Mouse (Mus musculus): ENCODE data around the gene Colec11. TPM values are rescaled to one million over a fixed set of nuclear protein-coding genes. Genes with fewer than 3 reads are reported as not detected.

Gene Colec11
- polyA plus RNA-seq, 1 experiment, result not detected

GRCm38 (mm10) chr12:28628436-28628835 is 5.3 kb upstream of the Colec11 start:
- no peak for TF ChIP-seq CTCF (IDR thresholded peaks at IDR 0.05; ENCODE audit: borderline replicate concordance, insufficient read depth, low read length)
- TF ChIP-seq POLR2A (IDR thresholded peaks at IDR 0.05; ENCODE audit: low read depth, low read length), result no peak
- no peak overlapping the region for H3K27ac ChIP-seq (ENCODE audit: insufficient read depth, low read length)
- H3K4me3 ChIP-seq (ENCODE audit: insufficient read depth, low read length), result no peak overlapping the region
- H3K4me1 ChIP-seq (ENCODE audit: control insufficient read depth, insufficient read depth, low read length), result peaks cover 3% of the 10 kb centered on the region; the same call in 1 of the 2 replicates

GRCm38 (mm10) chr12:28627092-28627491 is 3.9 kb upstream of the Colec11 start:
- H3K4me3 ChIP-seq (ENCODE audit: insufficient read depth, low read length), result no peak overlapping the region
- no peak overlapping the region for H3K27ac ChIP-seq (ENCODE audit: insufficient read depth, low read length)
- TF ChIP-seq CTCF (IDR thresholded peaks at IDR 0.05; ENCODE audit: borderline replicate concordance, insufficient read depth, low read length), result no peak
- no peak; the same call in 1 of the 2 replicates for TF ChIP-seq POLR2A (IDR thresholded peaks at IDR 0.05; ENCODE audit: low read depth, low read length)
- H3K4me1 ChIP-seq (ENCODE audit: control insufficient read depth, insufficient read depth, low read length), result no peaks in the 10 kb centered on the region

- no peak overlapping the region for H3K27ac ChIP-seq (ENCODE audit: insufficient read depth, low read length)
- H3K4me1 ChIP-seq (ENCODE audit: control insufficient read depth, insufficient read depth, low read length), result no peaks in the 10 kb centered on the region
- TF ChIP-seq CTCF (IDR thresholded peaks at IDR 0.05; ENCODE audit: borderline replicate concordance, insufficient read depth, low read length) (no peak), POLR2A (IDR thresholded peaks at IDR 0.05; ENCODE audit: low read depth, low read length) (no peak)
Measured at GRCm38 (mm10) chr12:28625407-28625806, 2.2 kb upstream of the Colec11 start.

GRCm38 (mm10) chr12:28624251-28624650 is 1.1 kb upstream of the Colec11 start:
- H3K4me3 ChIP-seq (ENCODE audit: insufficient read depth, low read length), result no peak overlapping the region
- H3K27ac ChIP-seq (ENCODE audit: insufficient read depth, low read length), result no peak overlapping the region
- TF ChIP-seq CTCF (IDR thresholded peaks at IDR 0.05; ENCODE audit: borderline replicate concordance, insufficient read depth, low read length) (no peak), POLR2A (IDR thresholded peaks at IDR 0.05; ENCODE audit: low read depth, low read length) (no peak)
- H3K4me1 ChIP-seq (ENCODE audit: control insufficient read depth, insufficient read depth, low read length), result no peaks in the 10 kb centered on the region

More at GRCm38 (mm10) chr12:28625407-28625806, 2.2 kb upstream of the Colec11 start:
- H3K4me3 ChIP-seq (ENCODE audit: insufficient read depth, low read length), result no peak overlapping the region

- TF ChIP-seq CTCF (IDR thresholded peaks at IDR 0.05; ENCODE audit: borderline replicate concordance, insufficient read depth, low read length), result no peak
- no peaks in the 10 kb centered on the region for H3K4me1 ChIP-seq (ENCODE audit: control insufficient read depth, insufficient read depth, low read length)
- H3K4me3 ChIP-seq (ENCODE audit: insufficient read depth, low read length), result no peak overlapping the region
- no peak overlapping the region for H3K27ac ChIP-seq (ENCODE audit: insufficient read depth, low read length)
Measured at GRCm38 (mm10) chr12:28622641-28623040, 536 bp downstream of the Colec11 start.

- Histone ChIP-seq H3K27ac (ENCODE audit: insufficient read depth, low read length) (no peak overlapping the region), H3K4me3 (ENCODE audit: insufficient read depth, low read length) (no peak overlapping the region), H3K4me1 (ENCODE audit: control insufficient read depth, insufficient read depth, low read length) (no peaks in the 10 kb centered on the region)
- TF ChIP-seq POLR2A (IDR thresholded peaks at IDR 0.05; ENCODE audit: low read depth, low read length), result no peak
- no peak for TF ChIP-seq CTCF (IDR thresholded peaks at IDR 0.05; ENCODE audit: borderline replicate concordance, insufficient read depth, low read length)
Measured at GRCm38 (mm10) chr12:28622167-28622532, 1.0 kb downstream of the Colec11 start.

- H3K27ac ChIP-seq (ENCODE audit: insufficient read depth, low read length), result no peak overlapping the region
- no peaks in the 10 kb centered on the region for H3K4me1 ChIP-seq (ENCODE audit: control insufficient read depth, insufficient read depth, low read length)
- H3K4me3 ChIP-seq (ENCODE audit: insufficient read depth, low read length), result no peak overlapping the region
- TF ChIP-seq POLR2A (IDR thresholded peaks at IDR 0.05; ENCODE audit: low read depth, low read length) (no peak), CTCF (IDR thresholded peaks at IDR 0.05; ENCODE audit: borderline replicate concordance, insufficient read depth, low read length) (no peak)
Measured at GRCm38 (mm10) chr12:28621451-28622166, 1.6 kb downstream of the Colec11 start.

- TF ChIP-seq POLR2A (IDR thresholded peaks at IDR 0.05; ENCODE audit: low read depth, low read length) (no peak), CTCF (IDR thresholded peaks at IDR 0.05; ENCODE audit: borderline replicate concordance, insufficient read depth, low read length) (no peak)
- Histone ChIP-seq H3K27ac (ENCODE audit: insufficient read depth, low read length) (no peak overlapping the region), H3K4me3 (ENCODE audit: insufficient read depth, low read length) (no peak overlapping the region), H3K4me1 (ENCODE audit: control insufficient read depth, insufficient read depth, low read length) (no peaks in the 10 kb centered on the region)
Measured at GRCm38 (mm10) chr12:28617297-28617696, 5.9 kb downstream of the Colec11 start.

- no peak overlapping the region for H3K4me3 ChIP-seq (ENCODE audit: insufficient read depth, low read length)
- H3K4me1 ChIP-seq (ENCODE audit: control insufficient read depth, insufficient read depth, low read length), result no peaks in the 10 kb centered on the region
- TF ChIP-seq POLR2A (IDR thresholded peaks at IDR 0.05; ENCODE audit: low read depth, low read length) (no peak), CTCF (IDR thresholded peaks at IDR 0.05; ENCODE audit: borderline replicate concordance, insufficient read depth, low read length) (no peak)
- H3K27ac ChIP-seq (ENCODE audit: insufficient read depth, low read length), result no peak overlapping the region
Measured at GRCm38 (mm10) chr12:28614401-28614800, 8.8 kb downstream of the Colec11 start.

GRCm38 (mm10) chr12:28612391-28612790 is 10.8 kb downstream of the Colec11 start:
- H3K4me1 ChIP-seq (ENCODE audit: control insufficient read depth, insufficient read depth, low read length), result no peaks in the 10 kb centered on the region
- H3K27ac ChIP-seq (ENCODE audit: insufficient read depth, low read length), result no peak overlapping the region
- TF ChIP-seq POLR2A (IDR thresholded peaks at IDR 0.05; ENCODE audit: low read depth, low read length), result no peak
- no peak for TF ChIP-seq CTCF (IDR thresholded peaks at IDR 0.05; ENCODE audit: borderline replicate concordance, insufficient read depth, low read length)
- H3K4me3 ChIP-seq (ENCODE audit: insufficient read depth, low read length), result no peak overlapping the region
